Mouse (Mus musculus) liver, embryonic 16.5 days (tissue): ENCODE measurements at regions not wholly inside any gene's neighbourhood (a gene's known extent, or its start where the extent isn't known, plus 50 kb on each side); places are given as distances from the start of the nearest gene placed in this dataset.

Experiments
- ATAC-seq: fragments of 200-750 bp; cut with Nextera tagmentation; 2 replicates; pipeline ENCODE4 v1.8.0; 2017; ENCODE audit warnings: low read depth, mild to moderate bottlenecking, moderate number of reproducible peaks, moderate library complexity
- H3K27ac ChIP-seq: fragments of 300-500 bp; sonication (generic); 2 replicates; pipeline ENCODE4 v1.5.1; 2014; ENCODE audit warnings: mild to moderate bottlenecking, low read length
- H3K27me3 ChIP-seq: fragments of 300-500 bp; sonication (generic); 2 replicates; pipeline ENCODE4 v1.6.1; 2014; ENCODE audit warnings: low read depth, low read length, mixed read lengths; ENCODE audit not compliant: control insufficient read depth, insufficient read depth
- H3K36me3 ChIP-seq: fragments of 300-500 bp; sonication (generic); 2 replicates; pipeline ENCODE4 v1.6.1; 2014; ENCODE audit warnings: mild to moderate bottlenecking; ENCODE audit not compliant: control insufficient read depth, insufficient read depth
- H3K4me1 ChIP-seq: fragments of 300-500 bp; sonication (generic); 2 replicates; pipeline ENCODE4 v1.6.1; 2014; ENCODE audit warnings: low read depth, low read length, mixed read lengths; ENCODE audit not compliant: control insufficient read depth
- H3K4me2 ChIP-seq: fragments of 300-500 bp; sonication (generic); 2 replicates; pipeline ENCODE4 v1.6.1; 2014; ENCODE audit warnings: low read depth, low read length, mixed read lengths
- H3K4me3 ChIP-seq: fragments of 300-500 bp; sonication (generic); 2 replicates; pipeline ENCODE4 v1.5.1; 2014; ENCODE audit warnings: low read depth, mild to moderate bottlenecking, low read length
- H3K9ac ChIP-seq: fragments of 300-500 bp; sonication (generic); 2 replicates; pipeline ENCODE4 v1.6.1; 2014; ENCODE audit warnings: low read depth, low read length
- H3K9me3 ChIP-seq: fragments of 300-500 bp; sonication (generic); replicated peaks from 2 replicates; pipeline ENCODE4 v1.6.1; 2016; ENCODE audit warnings: low read length; ENCODE audit not compliant: control insufficient read depth
- WGBS: fragments of 180-500 bp; shearing (Covaris S2); extraction: QIAGEN DNeasy Blood & Tissue Kit; methylation state at CpG from one replicate; pipeline ENCODE4 v1.1.7; 2014; ENCODE audit not compliant: insufficient replicate concordance; 5-methylcytosine and 5-hydroxymethylcytosine counted together

DNA sequence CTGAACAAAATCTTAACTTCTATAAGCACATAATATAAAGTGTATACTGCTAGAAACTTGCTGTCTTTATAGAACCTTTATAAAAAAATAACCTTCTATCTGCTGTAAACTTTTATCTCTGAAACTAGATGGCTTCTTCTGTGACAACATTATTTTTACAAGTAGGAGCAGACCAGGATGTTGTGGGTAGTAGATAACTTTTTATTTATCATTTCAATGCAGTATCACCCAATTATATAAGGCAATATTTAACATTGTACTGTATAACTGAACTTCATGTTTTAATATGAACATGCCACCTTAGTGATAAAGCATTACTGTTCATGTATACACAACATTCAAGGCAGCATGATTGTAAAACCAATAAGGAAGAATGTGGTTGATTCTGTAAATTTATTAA lies 5024.1 kb upstream of the Gm7489 start:
- no peak overlapping the region for H3K27ac ChIP-seq
- H3K9me3 ChIP-seq = no peaks in the 10 kb centered on the region
- no peak overlapping the region for H3K4me3 ChIP-seq
- H3K9ac ChIP-seq = no peak overlapping the region
- no peak for ATAC-seq
- H3K4me1 ChIP-seq = no peaks in the 10 kb centered on the region
- H3K36me3 ChIP-seq = no peaks in the 10 kb centered on the region
- H3K4me2 ChIP-seq = no peak overlapping the region
- H3K27me3 ChIP-seq = no peaks in the 10 kb centered on the region

- Histone ChIP-seq H3K27ac (no peak overlapping the region), H3K36me3 (no peaks in the 10 kb centered on the region), H3K4me2 (no peak overlapping the region), H3K9ac (no peak overlapping the region), H3K27me3 (no peaks in the 10 kb centered on the region), H3K9me3 (no peaks in the 10 kb centered on the region), H3K4me1 (no peaks in the 10 kb centered on the region), H3K4me3 (no peak overlapping the region)
- 47% methylated on average over 3 of the region's 3 CpGs for WGBS
- 0 out of 2 replicates have a peak, but pooled peaks have one; percentile 13 for ATAC-seq
Measured at GRCm38 (mm10) chr15:48898546-48898945, 4986.2 kb upstream of the Gm7489 start.

DNA sequence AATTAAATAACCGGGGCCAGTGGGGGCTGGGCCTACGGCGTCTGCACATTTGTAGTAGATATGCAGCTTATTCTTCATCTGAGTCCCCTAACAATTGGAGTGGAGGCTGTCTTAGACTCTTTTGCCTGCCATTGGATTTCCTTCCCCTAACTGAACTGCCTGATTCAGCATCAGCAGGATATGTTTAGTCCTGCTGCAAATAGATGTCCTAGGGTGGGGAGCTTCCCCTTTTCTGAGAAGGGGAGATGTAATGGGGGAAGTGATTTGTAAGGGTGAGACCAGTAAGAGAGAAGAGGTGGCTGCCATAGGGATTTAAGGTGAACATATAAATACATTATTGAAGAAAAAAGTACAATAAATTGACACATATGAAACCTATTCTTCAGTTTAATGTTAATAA lies 4980.0 kb upstream of the Gm7489 start:
- Histone ChIP-seq H3K27ac (no peak overlapping the region), H3K27me3 (no peaks in the 10 kb centered on the region), H3K4me3 (no peak overlapping the region), H3K36me3 (no peaks in the 10 kb centered on the region), H3K9me3 (no peaks in the 10 kb centered on the region), H3K9ac (no peak overlapping the region), H3K4me2 (no peak overlapping the region), H3K4me1 (no peaks in the 10 kb centered on the region)
- WGBS = 53% methylated on average over 3 of the region's 3 CpGs
- ATAC-seq = no peak

- Histone ChIP-seq H3K36me3 (no peaks in the 10 kb centered on the region), H3K27me3 (no peaks in the 10 kb centered on the region), H3K4me3 (no peak overlapping the region), H3K4me2 (no peak overlapping the region), H3K9me3 (no peaks in the 10 kb centered on the region), H3K4me1 (no peaks in the 10 kb centered on the region), H3K27ac (no peak overlapping the region), H3K9ac (no peak overlapping the region)
- WGBS = 23% methylated on average over 3 of the region's 3 CpGs
- no peak for ATAC-seq
Measured at GRCm38 (mm10) chr15:48925940-48926339, 4958.8 kb upstream of the Gm7489 start.

DNA sequence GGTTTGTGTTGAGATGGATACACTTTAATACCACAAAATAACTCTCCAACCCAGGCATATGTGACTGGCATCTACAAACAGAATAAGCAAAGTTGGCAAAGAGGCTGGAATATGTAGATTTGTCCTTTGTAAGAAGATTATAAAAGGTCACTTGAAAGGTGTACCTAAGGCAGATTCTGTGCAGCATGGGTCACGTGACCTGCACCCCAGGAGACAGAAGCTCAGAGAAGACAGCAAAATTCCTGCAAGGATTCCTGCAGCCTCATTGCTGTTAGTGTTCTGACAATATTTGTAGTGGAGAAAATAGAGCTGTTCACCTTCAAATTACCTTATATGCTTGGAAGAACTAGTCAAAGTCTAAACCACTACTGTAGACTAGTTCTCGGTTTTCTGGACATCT lies 4938.6 kb upstream of the Gm7489 start:
- H3K9me3 ChIP-seq = no peaks in the 10 kb centered on the region
- H3K4me2 ChIP-seq = no peak overlapping the region
- H3K4me1 ChIP-seq = no peaks in the 10 kb centered on the region
- H3K27me3 ChIP-seq = no peaks in the 10 kb centered on the region
- H3K27ac ChIP-seq = no peak overlapping the region
- no peak overlapping the region for H3K4me3 ChIP-seq
- WGBS = 63% methylated on average over 2 of the region's 2 CpGs
- no peaks in the 10 kb centered on the region for H3K36me3 ChIP-seq
- no peak overlapping the region for H3K9ac ChIP-seq
- no peak for ATAC-seq

DNA sequence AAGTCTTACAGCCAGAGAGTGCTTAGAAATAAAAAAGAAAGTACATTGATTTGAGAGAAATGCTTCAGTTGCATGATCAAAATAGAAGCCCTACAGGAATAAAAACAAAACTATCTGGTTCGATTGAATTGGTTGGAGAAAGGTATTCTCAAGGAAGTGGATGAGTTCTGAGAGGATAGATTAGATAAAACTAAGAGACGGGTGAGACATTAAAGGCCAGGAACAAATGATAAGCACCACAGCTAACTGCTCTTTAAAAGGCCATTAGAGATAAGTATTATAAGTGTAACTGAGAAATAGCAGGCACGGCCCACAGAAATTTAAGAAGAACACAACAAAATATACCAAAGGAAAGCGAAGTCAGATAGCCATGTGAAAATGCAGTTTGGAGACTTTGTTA lies 4908.5 kb upstream of the Gm7489 start:
- H3K36me3 ChIP-seq = no peaks in the 10 kb centered on the region
- no peak overlapping the region for H3K4me3 ChIP-seq
- no peaks in the 10 kb centered on the region for H3K9me3 ChIP-seq
- no peaks in the 10 kb centered on the region for H3K27me3 ChIP-seq
- 54% methylated on average over 4 of the region's 4 CpGs for WGBS
- no peak overlapping the region for H3K4me2 ChIP-seq
- ATAC-seq = no peak
- H3K4me1 ChIP-seq = no peaks in the 10 kb centered on the region
- H3K9ac ChIP-seq = no peak overlapping the region
- H3K27ac ChIP-seq = no peak overlapping the region

GRCm38 (mm10) chr15:48976583-48976982 lies 4908.1 kb upstream of the Gm7489 start:
- ATAC-seq = no peak
- Histone ChIP-seq H3K4me3 (no peak overlapping the region), H3K4me1 (no peaks in the 10 kb centered on the region), H3K27me3 (no peaks in the 10 kb centered on the region), H3K27ac (no peak overlapping the region), H3K4me2 (no peak overlapping the region), H3K9ac (no peak overlapping the region), H3K9me3 (no peaks in the 10 kb centered on the region), H3K36me3 (no peaks in the 10 kb centered on the region)
- WGBS = 68% methylated on average over 5 of the region's 5 CpGs
